Mouse (Mus musculus) midbrain, postnatal 0 days (tissue): ENCODE measurements around the gene B3galnt2. TPM values are rescaled to one million over a fixed set of nuclear protein-coding genes. Genes with fewer than 3 reads are reported as not detected.

Experiments
- ATAC-seq: fragments of 200-750 bp; cut with Nextera tagmentation; 2 replicates; pipeline ENCODE4 v1.8.0; 2017; ENCODE audit warnings: moderate number of reproducible peaks, mild to moderate bottlenecking, moderate TSS enrichment, moderate library complexity; ENCODE audit not compliant: low FRiP score
- DNase-seq: peaks from one replicate; pipeline ENCODE4 v3.0.0-alpha.2; 2015; ENCODE audit warnings: low spot score
- H3K27ac ChIP-seq: fragments of 300-500 bp; sonication (generic); 2 replicates; pipeline ENCODE4 v1.5.1; 2014; ENCODE audit warnings: low read depth, mild to moderate bottlenecking, low read length, mixed read lengths
- H3K27me3 ChIP-seq: fragments of 300-500 bp; sonication (generic); 2 replicates; pipeline ENCODE4 v1.6.1; 2014; ENCODE audit warnings: low read length, control low read depth, mixed read lengths; ENCODE audit not compliant: insufficient read depth
- H3K36me3 ChIP-seq: fragments of 300-500 bp; sonication (generic); 2 replicates; pipeline ENCODE4 v1.6.1; 2014; ENCODE audit warnings: low read length, control low read depth, mixed read lengths; ENCODE audit not compliant: insufficient read depth
- H3K4me1 ChIP-seq: fragments of 300-500 bp; sonication (generic); 2 replicates; pipeline ENCODE4 v1.6.1; 2014; ENCODE audit warnings: mild to moderate bottlenecking, control low read depth, antibody characterized with exemption, low read length, mixed read lengths; ENCODE audit not compliant: insufficient read depth
- H3K4me2 ChIP-seq: fragments of 300-500 bp; sonication (generic); 2 replicates; pipeline ENCODE4 v1.6.1; 2014; ENCODE audit warnings: low read depth, mild to moderate bottlenecking, low read length, mixed read lengths; ENCODE audit not compliant: poor library complexity, severe bottlenecking
- H3K4me3 ChIP-seq: fragments of 300-500 bp; sonication (generic); 2 replicates; pipeline ENCODE4 v1.5.1; 2014; ENCODE audit warnings: low read depth, mild to moderate bottlenecking, low read length, moderate library complexity
- H3K9ac ChIP-seq: fragments of 300-500 bp; sonication (generic); replicated peaks from 2 replicates; pipeline ENCODE4 v1.6.1; 2014; ENCODE audit warnings: mild to moderate bottlenecking, low read length, moderate library complexity, mixed read lengths; ENCODE audit not compliant: poor library complexity, severe bottlenecking
- H3K9me3 ChIP-seq: fragments of 300-500 bp; sonication (generic); 2 replicates; pipeline ENCODE4 v1.6.1; 2016; ENCODE audit warnings: low read length, control low read depth
- CTCF ChIP-seq: IDR thresholded peaks from 2 replicates; pipeline ENCODE4 v1.5.1; 2016; ENCODE audit warnings: antibody characterized with exemption, mild to moderate bottlenecking
- WGBS: fragments of 180-500 bp; shearing (Covaris S2); extraction: QIAGEN DNeasy Blood & Tissue Kit; methylation state at CpG from one replicate; pipeline ENCODE4 v1.1.7; 2014; 5-methylcytosine and 5-hydroxymethylcytosine counted together
- polyA plus RNA-seq: library from polyadenylated mRNA; unstranded; fragments of >200 nt; fragmentation: Nextera tagmentation; extraction: Ambion mirVana; gene quantifications from 2 replicates; pipeline ENCODE4 v1.2.1, GENCODE M21; 2015
- total RNA-seq: library from RNA; depleted of rRNA; stranded (reverse); fragments of >200 nt; gene quantifications from 2 replicates; pipeline ENCODE4 v1.2.3, GENCODE M21; 2014; rRNA removed

Gene B3galnt2
- total and polyA plus RNA-seq, 2 experiments from 2014 or later = 8.0 to 12.2 TPM

- TF ChIP-seq CTCF = no peak
- DNase-seq = no peak
- H3K36me3 ChIP-seq = no peaks in the 10 kb centered on the region
- H3K9me3 ChIP-seq = no peaks in the 10 kb centered on the region
- no peaks in the 10 kb centered on the region for H3K27me3 ChIP-seq
- 0% methylated on average over 8 of the region's 8 CpGs for WGBS
- H3K9ac ChIP-seq = peak overlapping the region; percentile 71
- H3K4me3 ChIP-seq = peak overlapping the region; percentile 41
- peak overlapping the region; percentile 49 for H3K4me2 ChIP-seq
- peak overlapping the region; percentile 83 for H3K27ac ChIP-seq
- H3K4me1 ChIP-seq = peaks cover 3% of the 10 kb centered on the region; the same call in 1 of the 2 replicates
- ATAC-seq = peak; percentile 75
Observed at GRCm38 (mm10) chr13:14038911-14039291, 84.6 kb downstream of the B3galnt2 start.

- Histone ChIP-seq H3K27ac (peak within 1 kb of the TSS; percentile 83), H3K4me1 (peaks cover 3% of the 10 kb centered on the region; the same call in 1 of the 2 replicates), H3K9ac (peak within 1 kb of the TSS; percentile 71), H3K27me3 (no peaks in the 10 kb centered on the region), H3K36me3 (no peaks in the 10 kb centered on the region), H3K4me3 (peak within 1 kb of the TSS; percentile 41), H3K4me2 (peak within 1 kb of the TSS; percentile 58), H3K9me3 (no peaks in the 10 kb centered on the region)
- WGBS = 1% methylated on average over 35 of the region's 35 CpGs
- ATAC-seq (peak; percentile 98), DNase-seq (peak; percentile 95)
- TF ChIP-seq CTCF = peak; percentile 47
Observed at GRCm38 (mm10) chr13:14039292-14039965, 85.2 kb downstream of the B3galnt2 start, which contains the start of gene Tbce. Tbce (minus strand) TSS chr13:14039638.

- Histone ChIP-seq H3K4me3 (peak overlapping the region; percentile 41), H3K9me3 (no peaks in the 10 kb centered on the region), H3K36me3 (no peaks in the 10 kb centered on the region), H3K4me2 (peak overlapping the region; percentile 58), H3K9ac (peak overlapping the region; percentile 71; the same call in 1 of the 2 replicates), H3K4me1 (peaks cover 3% of the 10 kb centered on the region; the same call in 1 of the 2 replicates), H3K27ac (no peak overlapping the region), H3K27me3 (no peaks in the 10 kb centered on the region)
- 56% methylated on average over 5 of the region's 5 CpGs for WGBS
- ATAC-seq (no peak), DNase-seq (peak; percentile 43)
- no peak for TF ChIP-seq CTCF
Observed at GRCm38 (mm10) chr13:14040186-14040585, 85.9 kb downstream of the B3galnt2 start.

GRCm38 (mm10) chr13:14043851-14044250 is 89.6 kb downstream of the B3galnt2 start:
- H3K27me3 ChIP-seq = no peaks in the 10 kb centered on the region
- no peak overlapping the region for H3K4me2 ChIP-seq
- ATAC-seq (no peak), DNase-seq (no peak)
- peaks cover 8% of the 10 kb centered on the region for H3K36me3 ChIP-seq
- no peak overlapping the region for H3K9ac ChIP-seq
- H3K4me1 ChIP-seq = peaks cover 3% of the 10 kb centered on the region; the same call in 1 of the 2 replicates
- H3K4me3 ChIP-seq = no peak overlapping the region
- no peak overlapping the region for H3K27ac ChIP-seq
- no peak for TF ChIP-seq CTCF
- H3K9me3 ChIP-seq = no peaks in the 10 kb centered on the region

- no peak overlapping the region for H3K4me3 ChIP-seq
- TF ChIP-seq CTCF = no peak
- H3K36me3 ChIP-seq = peaks cover 14% of the 10 kb centered on the region
- no peak overlapping the region for H3K9ac ChIP-seq
- 76% methylated on average over 2 of the region's 2 CpGs for WGBS
- peaks cover 3% of the 10 kb centered on the region; the same call in 1 of the 2 replicates for H3K4me1 ChIP-seq
- ATAC-seq (no peak), DNase-seq (no peak)
- H3K4me2 ChIP-seq = no peak overlapping the region
- no peak overlapping the region for H3K27ac ChIP-seq
- no peaks in the 10 kb centered on the region for H3K9me3 ChIP-seq
- no peaks in the 10 kb centered on the region for H3K27me3 ChIP-seq
Observed at GRCm38 (mm10) chr13:14044521-14044920, 90.3 kb downstream of the B3galnt2 start.

Other genes with a start within 250 kb of the B3galnt2 start
- gene Gng4, start 170.4 kb upstream of the B3galnt2 start, total RNA-seq = 178 and 187 TPM in 2 replicates
- 144 and 150 TPM in 2 replicates for gene Gng4, start 170.4 kb upstream of the B3galnt2 start, polyA plus RNA-seq
- gene Tbce, start 85.2 kb downstream of the B3galnt2 start, total RNA-seq = 61.3 and 97.6 TPM in 2 replicates
- 91.2 and 93.0 TPM in 2 replicates for gene Tbce, start 85.2 kb downstream of the B3galnt2 start, polyA plus RNA-seq
- gene Arid4b, start 108.8 kb downstream of the B3galnt2 start, total RNA-seq = 25.6 and 30.2 TPM in 2 replicates
- gene Arid4b, start 108.8 kb downstream of the B3galnt2 start, polyA plus RNA-seq = 58.0 and 61.7 TPM in 2 replicates
- 88.5 and 96.8 TPM in 2 replicates for gene Ggps1, start 109.0 kb downstream of the B3galnt2 start, total RNA-seq
- gene Ggps1, start 109.0 kb downstream of the B3galnt2 start, polyA plus RNA-seq = 77.3 and 78.6 TPM in 2 replicates